Mouse (Mus musculus) G1E (cell line): ENCODE measurements around the gene Deaf1. TPM values are rescaled to one million over a fixed set of nuclear protein-coding genes. Genes with fewer than 3 reads are reported as not detected.

Experiments used
- ATAC-seq: 2 replicates; pipeline ENCODE4 v1.8.0; 2016; ENCODE audit warnings: mild to moderate bottlenecking; ENCODE audit not compliant: insufficient number of reproducible peaks, poor library complexity, low FRiP score, severe bottlenecking; ENCODE audit errors: extremely low read depth
- DNase-seq: peaks from one replicate; pipeline ENCODE4 v3.0.0; 2012; ENCODE audit warnings: low spot score
- H3K27me3 ChIP-seq: 2 replicates; pipeline ENCODE4 v1.6.1; 2012; ENCODE audit warnings: mild to moderate bottlenecking, low read length, inconsistent platforms; ENCODE audit not compliant: insufficient read depth
- H3K36me3 ChIP-seq: replicated peaks from 2 replicates; pipeline ENCODE3; 2012; ENCODE audit warnings: mild to moderate bottlenecking, inconsistent platforms
- H3K4me1 ChIP-seq: 2 replicates; pipeline ENCODE4 v1.6.1; 2012; ENCODE audit warnings: low read depth, low read length, inconsistent platforms, mixed read lengths; ENCODE audit not compliant: insufficient read depth
- H3K4me3 ChIP-seq: 2 replicates; pipeline ENCODE4 v1.5.1; 2012; ENCODE audit warnings: low read depth, mild to moderate bottlenecking, inconsistent platforms, low read length, moderate library complexity, mixed read lengths
- H3K9me3 ChIP-seq: replicated peaks from 2 replicates; pipeline ENCODE4 v1.6.1; 2012; ENCODE audit warnings: inconsistent platforms
- CTCF ChIP-seq: IDR thresholded peaks from 2 replicates; pipeline ENCODE4 v1.5.1; 2012; ENCODE audit warnings: low read depth, low read length, inconsistent platforms, mixed read lengths
- GATA1 ChIP-seq: IDR thresholded peaks from 2 replicates; pipeline ENCODE4 v1.6.1; 2012; ENCODE audit warnings: borderline replicate concordance, low read length, inconsistent platforms, mixed read lengths
- GATA2 ChIP-seq: IDR thresholded peaks from 2 replicates; pipeline ENCODE4 v1.6.1; 2012; ENCODE audit warnings: low read depth, low read length, inconsistent platforms, borderline replicate concordance
- POLR2AphosphoS5 ChIP-seq: IDR thresholded peaks from 2 replicates; pipeline ENCODE4 v1.6.1; 2012; ENCODE audit warnings: low read depth, low read length, inconsistent platforms; ENCODE audit not compliant: insufficient replicate concordance
- TAL1 ChIP-seq: conservative IDR thresholded peaks from 2 replicates; pipeline ENCODE4 v1.6.1; 2012; ENCODE audit warnings: low read depth, low read length, inconsistent platforms, mixed read lengths
- polyA plus RNA-seq: library from polyadenylated mRNA; stranded (reverse); fragments of >175 nt; gene quantifications from 2 replicates; pipeline ENCODE4 v1.2.3, GENCODE M21; 2012
- total RNA-seq, 2 experiments: library from RNA; stranded (forward) in 1 of 2; stranded (reverse) in 1 of 2; fragments of 200-1000 nt in 1 of 2; fragments of >200 nt in 1 of 2; fragmentation: Nextera tagmentation in 1 of 2; gene quantifications; 2 replicates each; pipeline ENCODE4 v1.2.3; 2014 to 2017

Gene Deaf1
- total and polyA plus RNA-seq, 3 experiments: 27.0 to 55.8 (median 41.2) TPM

GRCm38 (mm10) chr7:141326546-141327446 is 694 bp downstream of the Deaf1 start:
- DNase-seq (no peak), ATAC-seq (no peak)
- H3K27me3 ChIP-seq: no peaks in the 10 kb centered on the region
- peaks cover 31% of the 10 kb centered on the region for H3K4me1 ChIP-seq
- peaks cover 56% of the 10 kb centered on the region for H3K36me3 ChIP-seq
- no peak for TF ChIP-seq GATA2
- no peaks in the 10 kb centered on the region for H3K9me3 ChIP-seq
- peak overlapping the region; percentile 77 for H3K4me3 ChIP-seq

- DNase-seq (no peak), ATAC-seq (no peak)
- H3K9me3 ChIP-seq: no peaks in the 10 kb centered on the region
- H3K36me3 ChIP-seq: peaks cover 71% of the 10 kb centered on the region
- H3K4me3 ChIP-seq: no peak overlapping the region
- TF ChIP-seq CTCF (no peak), POLR2AphosphoS5 (no peak), GATA2 (no peak), TAL1 (no peak), GATA1 (no peak)
- H3K4me1 ChIP-seq: peaks cover 30% of the 10 kb centered on the region
- H3K27me3 ChIP-seq: no peaks in the 10 kb centered on the region
These were observed 2.8 kb downstream of the Deaf1 start for GRCm38 (mm10) chr7:141324686-141325085.

DNA sequence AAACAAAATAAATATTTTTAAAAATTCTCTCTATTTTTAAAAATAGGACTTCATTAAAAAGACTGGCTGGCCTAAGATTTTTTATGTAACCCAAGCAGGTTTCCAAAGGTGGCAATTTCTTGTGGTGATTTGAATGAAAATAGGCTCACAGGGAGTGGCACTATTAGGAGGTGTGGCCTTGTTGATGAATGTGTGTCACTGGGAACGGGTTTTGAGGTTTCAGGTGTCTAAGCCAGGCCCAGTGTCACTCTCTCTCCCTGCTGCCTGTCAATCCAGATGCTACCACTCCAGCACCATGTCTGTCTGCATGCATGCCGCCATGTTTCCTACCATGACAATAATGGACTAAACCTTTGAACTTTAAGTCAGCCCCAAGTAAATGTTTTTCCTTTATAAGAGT is 8.0 kb downstream of the Deaf1 start:
- H3K36me3 ChIP-seq: peaks cover 97% of the 10 kb centered on the region
- H3K9me3 ChIP-seq: no peaks in the 10 kb centered on the region
- H3K27me3 ChIP-seq: no peaks in the 10 kb centered on the region
- H3K4me3 ChIP-seq: no peak overlapping the region
- TF ChIP-seq GATA1 (no peak), POLR2AphosphoS5 (no peak), TAL1 (no peak), CTCF (no peak), GATA2 (no peak)
- ATAC-seq (no peak), DNase-seq (no peak)
- H3K4me1 ChIP-seq: peaks cover 6% of the 10 kb centered on the region

- Histone ChIP-seq H3K4me3 (no peak overlapping the region), H3K9me3 (no peaks in the 10 kb centered on the region), H3K36me3 (peaks cover 95% of the 10 kb centered on the region), H3K4me1 (no peaks in the 10 kb centered on the region), H3K27me3 (no peaks in the 10 kb centered on the region)
- no peak for TF ChIP-seq TAL1
- TF ChIP-seq POLR2AphosphoS5: no peak
- no peak for TF ChIP-seq CTCF
- no peak for TF ChIP-seq GATA1
- no peak for TF ChIP-seq GATA2
- ATAC-seq (no peak), DNase-seq (no peak)
These were observed 9.8 kb downstream of the Deaf1 start for GRCm38 (mm10) chr7:141317619-141318132.

DNA sequence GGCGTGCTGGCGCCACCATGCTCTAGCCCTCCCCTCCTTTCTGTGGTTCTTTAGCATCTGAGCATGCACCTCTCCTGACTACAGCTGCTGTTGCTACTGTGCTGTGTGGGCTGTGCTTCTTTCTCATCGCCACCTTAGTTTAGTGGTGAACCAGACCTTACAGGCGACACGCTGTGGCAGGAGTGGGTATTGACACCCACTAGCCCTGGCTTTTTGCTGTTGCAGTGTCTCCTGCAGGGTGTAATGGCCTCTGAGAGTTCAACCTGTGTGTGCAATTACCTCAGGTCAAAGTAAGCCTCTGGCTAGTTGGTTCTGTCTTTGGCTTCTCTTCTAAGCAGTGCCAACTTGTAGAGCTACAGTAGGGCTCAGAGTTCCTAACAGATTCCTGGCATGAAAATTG is 11.5 kb downstream of the Deaf1 start:
- Histone ChIP-seq H3K9me3 (no peaks in the 10 kb centered on the region), H3K4me3 (no peak overlapping the region), H3K36me3 (peaks cover 95% of the 10 kb centered on the region), H3K27me3 (no peaks in the 10 kb centered on the region), H3K4me1 (no peaks in the 10 kb centered on the region)
- DNase-seq: no peak
- TF ChIP-seq GATA2 (no peak), CTCF (no peak), GATA1 (no peak), POLR2AphosphoS5 (no peak), TAL1 (no peak)
- ATAC-seq: no peak

DNA sequence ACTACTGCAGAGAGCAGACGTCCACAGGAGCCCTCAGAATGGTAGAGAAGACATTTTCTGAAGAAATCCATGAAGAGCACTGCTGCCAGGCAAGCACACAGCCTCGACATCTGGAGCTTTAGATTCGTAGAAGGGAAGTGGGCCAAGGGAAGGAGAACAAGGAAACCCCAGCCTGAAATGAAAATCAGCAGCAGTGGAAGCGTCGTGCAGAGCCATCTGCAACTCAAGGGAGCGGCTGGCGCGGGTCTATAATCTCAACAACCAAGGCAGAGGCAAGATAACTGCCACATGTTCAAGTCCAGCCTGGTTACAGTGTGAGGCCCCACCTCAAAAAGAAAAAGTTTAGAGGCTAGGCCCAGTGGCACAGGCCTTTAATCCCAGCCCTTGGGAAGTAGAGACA is 12.4 kb downstream of the Deaf1 start:
- ATAC-seq: no peak
- TF ChIP-seq CTCF: no peak
- no peak for TF ChIP-seq TAL1
- Histone ChIP-seq H3K27me3 (no peaks in the 10 kb centered on the region), H3K4me3 (no peak overlapping the region), H3K36me3 (peaks cover 95% of the 10 kb centered on the region), H3K9me3 (no peaks in the 10 kb centered on the region), H3K4me1 (no peaks in the 10 kb centered on the region)
- no peak for DNase-seq
